Mouse (Mus musculus) erythroblast, adult 5-6 weeks (primary cell): ENCODE measurements around the gene Dgkg. TPM values are rescaled to one million over a fixed set of nuclear protein-coding genes. Genes with fewer than 3 reads are reported as not detected.

Experiments
- ATAC-seq: replicated peaks from 2 replicates; pipeline ENCODE4 v1.8.0; 2016; ENCODE audit warnings: moderate number of reproducible peaks, mild to moderate bottlenecking, moderate TSS enrichment, inconsistent platforms; ENCODE audit not compliant: poor library complexity, low FRiP score, severe bottlenecking
- total RNA-seq, 2 experiments: library from RNA; stranded (forward) in 1 of 2; stranded (reverse) in 1 of 2; fragments of 150-400 nt in 1 of 2; fragments of 200-764, 138-1000 nt in 1 of 2; gene quantifications; 2 replicates each; pipeline versions ENCODE4 v1.2.3 to v1.2.4; 2015 to 2017; ENCODE audit warnings: low replicate concordance in 2 of 2

Gene Dgkg
- total RNA-seq, 2 experiments from 2014 or later: 7.7 to 10.0 TPM

DNA sequence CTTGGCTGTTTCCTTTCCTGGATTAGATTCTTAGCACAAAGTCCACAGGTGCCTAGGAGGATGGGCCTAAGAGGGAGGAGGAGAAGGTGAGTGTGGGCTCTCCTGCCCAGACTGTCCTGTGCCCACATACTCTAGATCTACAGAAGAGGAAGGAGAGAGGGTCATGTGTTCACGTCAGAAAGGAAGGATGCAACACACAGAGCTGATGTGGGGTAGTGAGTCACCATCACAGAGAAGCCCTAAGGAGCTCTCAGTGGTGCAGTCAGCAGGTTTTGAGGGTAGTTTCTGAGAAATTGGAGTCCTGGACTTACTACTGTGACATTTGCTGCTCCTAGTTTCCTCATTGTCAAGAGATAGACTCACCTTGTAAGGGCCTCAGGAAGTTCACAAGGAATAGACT is 196.1 kb downstream of the Dgkg start:
- no peak for ATAC-seq

DNA sequence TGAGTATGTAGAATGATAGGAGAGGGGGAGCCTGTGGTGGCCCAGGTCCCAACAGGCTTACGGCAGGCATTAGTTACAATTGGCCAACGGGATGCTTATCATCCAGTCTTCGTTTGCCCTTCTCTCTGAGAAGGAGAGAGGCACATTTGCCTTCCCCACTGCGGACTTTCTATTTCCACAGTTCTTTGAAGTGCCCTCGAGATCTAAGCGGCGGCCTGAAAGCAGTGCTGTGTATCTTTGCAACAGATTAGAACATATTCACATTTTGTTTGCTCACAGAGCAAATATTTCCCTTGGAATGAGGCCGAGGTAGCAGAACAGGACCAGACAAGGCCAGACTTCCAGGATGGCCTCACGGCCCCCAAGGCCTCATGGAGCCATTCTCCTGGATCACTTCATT is 204.9 kb downstream of the Dgkg start:
- ATAC-seq: no peak

- ATAC-seq: no peak
These were observed 208.9 kb downstream of the Dgkg start for GRCm38 (mm10) chr16:22448093-22448492.

DNA sequence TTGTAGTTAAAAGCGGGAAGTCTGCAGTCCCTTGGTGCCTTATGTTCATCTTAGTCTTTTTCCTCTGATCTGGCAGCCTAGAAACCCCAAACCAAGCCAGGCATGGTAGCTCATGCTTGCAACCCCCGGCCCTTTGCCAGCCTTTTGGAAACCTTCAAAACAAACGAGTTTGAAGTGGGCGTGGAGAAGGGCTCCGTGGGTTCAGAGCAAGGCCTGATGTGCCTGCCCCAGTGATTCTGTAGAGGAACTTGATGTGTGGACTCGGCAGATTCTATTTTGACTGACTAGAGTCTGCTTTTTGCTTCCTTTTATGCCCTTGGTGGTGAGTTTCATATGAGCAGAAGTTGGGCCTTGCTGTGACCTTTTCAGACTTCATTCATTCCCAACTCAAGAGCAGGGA is 212.2 kb downstream of the Dgkg start:
- ATAC-seq: no peak

DNA sequence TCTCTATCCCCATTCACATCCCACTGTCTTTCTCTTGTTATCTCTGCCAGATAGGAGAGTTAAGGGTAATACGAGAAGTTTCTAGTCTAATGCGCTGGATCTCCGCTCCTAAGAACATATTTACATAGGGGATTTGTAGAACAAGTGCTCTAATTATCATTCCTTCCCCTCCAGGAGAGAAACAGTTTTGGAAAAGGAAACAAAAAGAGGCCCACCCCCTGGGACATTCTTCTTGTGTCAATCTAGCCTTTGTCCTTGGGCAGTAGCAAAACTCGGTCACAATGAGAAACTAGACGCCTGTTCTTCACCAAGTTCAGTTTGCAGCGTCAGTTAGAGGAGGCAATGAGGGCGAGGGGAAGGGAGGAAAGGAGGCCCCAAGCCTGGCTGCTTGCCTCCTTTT is 214.8 kb downstream of the Dgkg start:
- ATAC-seq: no peak

- ATAC-seq: no peak
These were observed 215.7 kb downstream of the Dgkg start for GRCm38 (mm10) chr16:22441317-22441716.

DNA sequence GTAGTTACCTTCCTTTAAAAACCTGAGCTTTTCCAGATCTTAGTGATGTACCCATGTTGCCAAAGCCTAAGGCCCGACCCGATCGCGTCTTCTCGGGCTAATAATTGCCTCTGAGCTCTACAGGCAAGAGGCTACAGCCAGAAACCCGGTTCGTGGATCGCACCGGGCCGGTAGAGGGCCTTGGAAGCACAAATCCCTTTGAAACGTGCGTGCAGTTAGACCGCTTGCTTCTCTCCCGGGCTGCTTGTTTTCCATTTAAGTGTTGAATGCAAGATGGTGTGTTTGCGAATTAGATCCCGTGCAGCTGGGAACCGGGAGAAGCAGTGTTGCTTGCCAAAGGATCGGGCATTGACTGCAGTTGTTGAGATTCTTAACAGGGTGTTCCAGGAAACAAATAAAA is 216.8 kb downstream of the Dgkg start:
- ATAC-seq: no peak

DNA sequence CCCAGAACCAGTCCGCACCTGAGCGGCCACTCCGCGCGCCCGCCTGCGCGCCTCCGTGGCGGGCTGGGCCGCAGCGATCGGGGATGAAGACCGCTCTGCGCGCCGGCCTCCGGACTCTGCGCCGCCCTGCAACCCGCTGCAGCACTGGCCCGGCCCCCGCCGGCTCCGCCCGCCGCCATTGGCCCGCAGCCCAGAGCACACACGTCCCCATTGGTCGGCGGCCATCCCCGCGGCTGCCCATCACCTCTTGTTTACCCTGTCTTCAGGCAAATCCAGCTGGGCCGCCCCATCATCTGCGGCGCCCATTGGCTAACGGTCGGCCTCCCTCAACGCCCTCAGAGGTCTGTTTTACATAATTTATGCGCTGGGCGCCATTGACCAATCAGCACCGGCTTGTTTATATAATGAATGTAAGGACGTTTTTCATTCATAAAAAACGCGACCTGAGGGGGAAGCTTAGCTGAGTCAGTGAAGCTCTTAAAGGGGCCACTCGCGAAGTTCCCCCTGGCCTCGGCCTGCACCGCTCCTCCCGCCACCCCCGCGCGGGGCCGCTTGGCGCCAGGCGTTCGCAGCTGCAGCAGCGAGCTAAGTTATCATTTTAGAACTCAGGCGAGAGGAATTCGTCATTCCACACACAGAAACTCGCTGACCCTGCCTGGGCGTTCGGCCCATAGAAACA is 217.4 kb downstream of the Dgkg start, which contains the start of gene Etv5:
Gene Etv5 (minus strand): TSS at position 221 of the 679 bp plus-strand sequence.
- ATAC-seq: peak; percentile 99

DNA sequence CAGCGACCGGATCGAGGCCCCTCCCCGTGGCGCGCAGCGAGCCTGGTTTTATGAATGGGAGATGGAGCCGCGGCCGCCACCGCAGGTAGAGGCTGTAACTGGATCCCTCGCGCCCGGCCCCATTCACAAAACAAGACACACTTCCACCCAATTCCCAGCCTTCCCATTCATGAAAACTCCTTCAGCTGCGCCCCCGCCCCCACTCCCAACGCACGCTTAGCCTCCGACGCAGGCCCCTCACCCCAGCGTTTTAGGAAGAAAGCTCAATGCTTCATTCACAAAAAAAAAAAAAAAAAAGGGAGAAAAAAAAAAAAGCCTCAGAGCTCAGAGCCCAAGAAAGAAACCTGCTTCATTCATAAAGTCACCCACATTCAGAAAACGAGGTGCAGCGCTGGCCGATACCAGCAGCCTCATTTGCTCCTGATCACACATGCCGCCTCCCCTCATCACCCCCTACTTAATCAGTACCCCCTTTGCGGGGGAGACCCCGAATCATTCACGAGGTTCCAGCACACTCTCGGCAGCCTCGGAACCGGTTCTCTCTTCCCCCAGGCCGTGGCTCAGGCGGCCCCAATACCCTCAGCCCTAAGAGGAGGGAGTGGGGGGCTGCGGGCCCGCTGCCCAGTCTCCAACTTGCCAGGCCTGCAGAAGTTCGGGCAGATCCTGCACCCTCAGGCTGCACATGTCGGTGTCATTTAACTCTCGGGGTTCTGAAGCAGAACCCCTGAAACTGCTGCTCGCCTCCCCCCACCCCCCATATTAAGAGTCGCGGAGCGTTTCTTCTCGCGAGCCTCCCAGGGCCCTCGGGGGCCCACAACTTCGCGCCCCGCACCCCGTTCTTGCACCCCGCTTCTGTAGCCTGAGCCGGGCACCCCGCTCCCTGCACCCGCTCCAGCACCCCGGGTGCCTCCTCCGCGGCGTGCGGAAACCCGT is 218.3 kb downstream of the Dgkg start:
- no peak for ATAC-seq

GRCm38 (mm10) chr16:22436106-22436505 is 220.9 kb downstream of the Dgkg start:
- ATAC-seq: no peak

- ATAC-seq: no peak
These were observed 222.5 kb downstream of the Dgkg start for GRCm38 (mm10) chr16:22434530-22434929.

GRCm38 (mm10) chr16:22433944-22434343 is 223.1 kb downstream of the Dgkg start:
- no peak for ATAC-seq

DNA sequence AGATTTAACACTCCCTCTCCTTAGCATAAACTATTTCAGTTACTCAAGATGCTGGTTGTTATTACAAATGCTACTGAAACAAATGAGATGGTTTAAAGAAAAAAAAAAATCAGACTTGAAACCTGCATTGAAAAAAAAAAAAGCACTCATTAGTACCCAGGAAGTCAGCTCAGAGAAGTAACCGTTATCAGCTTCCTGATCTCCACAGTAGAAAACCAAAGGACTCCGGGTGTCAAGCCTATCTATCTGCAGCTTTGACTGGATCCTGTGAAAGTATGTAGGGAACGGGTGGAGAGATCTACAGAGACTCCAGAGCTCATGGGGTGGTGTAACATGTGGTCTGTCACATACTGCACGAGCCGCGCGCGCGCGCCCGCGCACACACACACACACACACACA is 225.2 kb downstream of the Dgkg start:
- ATAC-seq: no peak

GRCm38 (mm10) chr16:22431335-22431734 is 225.7 kb downstream of the Dgkg start:
- no peak for ATAC-seq

GRCm38 (mm10) chr16:22430211-22430951 is 226.6 kb downstream of the Dgkg start:
- no peak for ATAC-seq

GRCm38 (mm10) chr16:22429377-22429776 is 227.6 kb downstream of the Dgkg start:
- no peak for ATAC-seq

DNA sequence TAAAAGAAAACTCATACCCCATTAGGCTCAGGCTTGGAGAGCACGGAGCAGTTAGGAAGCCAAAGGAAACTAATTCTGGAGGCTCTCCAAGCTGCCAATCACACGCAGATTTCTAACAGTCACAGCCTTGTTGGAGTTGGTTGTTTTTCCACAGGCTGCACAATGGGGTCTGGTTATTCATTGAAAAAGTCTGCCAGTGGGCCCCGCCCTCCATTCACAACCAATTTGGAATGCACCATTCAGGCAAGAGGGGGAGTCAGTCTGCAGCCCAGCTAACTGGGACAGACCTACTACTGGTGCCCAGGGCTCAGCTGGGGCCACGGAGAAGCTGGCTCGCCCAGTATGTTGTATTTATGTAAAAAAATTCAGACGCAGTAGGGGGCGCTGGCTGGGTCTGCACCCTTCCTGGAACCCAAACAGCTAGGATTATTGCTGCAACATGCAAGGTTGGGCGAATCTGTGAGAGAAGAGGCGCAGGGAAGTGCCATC is 228.1 kb downstream of the Dgkg start:
- no peak for ATAC-seq

DNA sequence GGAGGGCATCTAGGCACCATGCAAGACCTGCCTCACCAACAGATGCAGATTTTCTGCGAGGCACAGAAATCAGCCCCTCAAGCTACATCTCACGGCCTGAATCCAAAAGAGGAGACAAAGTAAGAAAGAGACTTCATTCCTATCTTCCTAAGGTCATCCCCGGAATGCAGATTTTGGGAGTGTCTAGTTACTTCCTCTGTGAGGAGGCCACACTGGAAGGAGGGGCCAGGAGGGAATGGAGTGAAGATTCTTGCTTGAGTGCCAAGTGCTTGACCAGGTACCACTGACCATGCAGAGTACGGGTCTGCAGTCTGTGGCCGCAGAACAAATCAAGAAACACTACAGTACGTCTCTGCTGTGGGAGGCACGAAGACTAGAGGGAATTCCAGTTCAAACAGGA is 230.2 kb downstream of the Dgkg start:
- ATAC-seq: no peak

- no peak for ATAC-seq
These were observed 234.8 kb downstream of the Dgkg start for GRCm38 (mm10) chr16:22422256-22422655.
